Mouse (Mus musculus): ENCODE data around the gene F11. TPM values are rescaled to one million over a fixed set of nuclear protein-coding genes. Genes with fewer than 3 reads are reported as not detected.

Gene F11
- total and polyA plus RNA-seq, 3 experiments = not detected

- Histone ChIP-seq H3K79me2 (replicated peaks; ENCODE audit: control insufficient read depth, extremely low read depth, insufficient read depth, poor library complexity, severe bottlenecking) (no peaks in the 10 kb centered on the region), H3K27ac (ENCODE audit: insufficient read depth, low read depth) (no peak overlapping the region), H3K27me3 (replicated peaks) (no peaks in the 10 kb centered on the region), H3K36me3 (replicated peaks in 1 of 2; ENCODE audit: control insufficient read depth in 1 of 2, insufficient read depth in 1 of 2, low read length in 1 of 2) (no peaks in the 10 kb centered on the region), H3K4me3 (replicated peaks in 1 of 3; ENCODE audit: low read depth in 2 of 3, low read length in 2 of 3, poor library complexity in 1 of 3) (no peak overlapping the region), H3K4me1 (ENCODE audit: control insufficient read depth in 1 of 2, insufficient read depth in 2 of 2) (no peaks in the 10 kb centered on the region), H3K9me3 (replicated peaks; ENCODE audit: low read length) (peaks cover 42% of the 10 kb centered on the region), H3K9ac (ENCODE audit: insufficient read depth, low read depth) (no peak overlapping the region), H3K4me2 (ENCODE audit: insufficient read depth, low read depth, poor library complexity, severe bottlenecking) (no peak overlapping the region)
- TF ChIP-seq KAT2A (IDR thresholded peaks at IDR 0.05; ENCODE audit: insufficient replicate concordance, low read length) = no peak
- no peak for TF ChIP-seq UBTF (IDR thresholded peaks at IDR 0.05; ENCODE audit: low read depth, low read length)
- DNase-seq (ENCODE audit: extremely low read depth) = no peak
- dilution Hi-C loops (cut with MboI; ENCODE audit: extremely low pct_ligation_motif_present, extremely low pct_unique_long_range_greater_than_20kb, low sequenced_read_pairs) (no loop called here), in situ Hi-C loops (cut with MboI; ENCODE audit: low pct_ligation_motif_present, low pct_unique_long_range_greater_than_20kb, low sequenced_read_pairs) (no loop called here)
Observed at GRCm38 (mm10) chr8:45195954-45196526, 65.8 kb downstream of the F11 start.

Other genes with a start within 250 kb of the F11 start
- not detected in 2 replicates for gene Mtnr1a, start 192.9 kb downstream of the F11 start, total RNA-seq (2012; rRNA removed)
- not detected in 2 replicates for gene Mtnr1a, start 192.9 kb downstream of the F11 start, total RNA-seq (2014; rRNA removed)
- gene Mtnr1a, start 192.9 kb downstream of the F11 start, polyA plus RNA-seq (2012; ENCODE audit: insufficient read length, low read depth) = not detected in 2 replicates
- not detected in 2 replicates for gene Klkb1, start 32.8 kb upstream of the F11 start, total RNA-seq (2012; rRNA removed)
- gene Klkb1, start 32.8 kb upstream of the F11 start, total RNA-seq (2014; rRNA removed) = not detected in 2 replicates
- gene Klkb1, start 32.8 kb upstream of the F11 start, polyA plus RNA-seq (2012; ENCODE audit: insufficient read length, low read depth) = 0.04 TPM in 1 of 2 replicates, not detected in the other
- gene Gm45753, start 46.4 kb upstream of the F11 start, total RNA-seq (2012; rRNA removed) = not detected in 2 replicates
- gene Gm45753, start 46.4 kb upstream of the F11 start, total RNA-seq (2014; rRNA removed) = not detected in 2 replicates
- gene Gm45753, start 46.4 kb upstream of the F11 start, polyA plus RNA-seq (2012; ENCODE audit: insufficient read length, low read depth) = not detected in 2 replicates
- gene Cyp4v3, start 71.2 kb upstream of the F11 start, total RNA-seq (2012; rRNA removed) = 1.2 and 2.2 TPM in 2 replicates
- gene Cyp4v3, start 71.2 kb upstream of the F11 start, total RNA-seq (2014; rRNA removed) = 2.8 and 3.1 TPM in 2 replicates
- gene Cyp4v3, start 71.2 kb upstream of the F11 start, polyA plus RNA-seq (2012; ENCODE audit: insufficient read length, low read depth) = 2.5 and 2.8 TPM in 2 replicates
- gene Fam149a, start 120.3 kb upstream of the F11 start, total RNA-seq (2012; rRNA removed) = not detected in 2 replicates
- not detected in 2 replicates for gene Fam149a, start 120.3 kb upstream of the F11 start, total RNA-seq (2014; rRNA removed)
- gene Fam149a, start 120.3 kb upstream of the F11 start, polyA plus RNA-seq (2012; ENCODE audit: insufficient read length, low read depth) = not detected in 2 replicates
- gene Tlr3, start 149.0 kb upstream of the F11 start, total RNA-seq (2012; rRNA removed) = 0.04 and 0.34 TPM in 2 replicates
- gene Tlr3, start 149.0 kb upstream of the F11 start, total RNA-seq (2014; rRNA removed) = 0.88 and 1.3 TPM in 2 replicates
- gene Tlr3, start 149.0 kb upstream of the F11 start, polyA plus RNA-seq (2012; ENCODE audit: insufficient read length, low read depth) = 1.4 and 1.7 TPM in 2 replicates
- not detected in 2 replicates for gene Sorbs2, start 245.8 kb upstream of the F11 start, total RNA-seq (2012; rRNA removed)
- not detected in 2 replicates for gene Sorbs2, start 245.8 kb upstream of the F11 start, total RNA-seq (2014; rRNA removed)
- not detected in 2 replicates for gene Sorbs2, start 245.8 kb upstream of the F11 start, polyA plus RNA-seq (2012; ENCODE audit: insufficient read length, low read depth)